Mouse (Mus musculus) stomach, postnatal 0 days (tissue): ENCODE data around the gene Tnk1. TPM values are rescaled to one million over a fixed set of nuclear protein-coding genes. Genes with fewer than 3 reads are reported as not detected.

Experiments used
- ATAC-seq: fragments of 200-750 bp; cut with Nextera tagmentation; 2 replicates; pipeline ENCODE4 v1.8.0; 2017; ENCODE audit not compliant: low FRiP score, low TSS enrichment
- DNase-seq: peaks from one replicate; pipeline ENCODE4 v3.0.0-alpha.2; 2016; ENCODE audit warnings: low spot score
- H3K27ac ChIP-seq: fragments of 300-500 bp; sonication (generic); replicated peaks from 2 replicates; pipeline ENCODE4 v1.5.1; 2014; ENCODE audit warnings: mild to moderate bottlenecking, control low read depth
- H3K27me3 ChIP-seq: fragments of 300-500 bp; sonication (generic); 2 replicates; pipeline ENCODE4 v1.6.1; 2014; ENCODE audit warnings: low read length; ENCODE audit not compliant: control insufficient read depth, insufficient read depth
- H3K36me3 ChIP-seq: fragments of 300-500 bp; sonication (generic); 2 replicates; pipeline ENCODE4 v1.6.1; 2014; ENCODE audit warnings: low read length, mixed read lengths; ENCODE audit not compliant: control insufficient read depth, insufficient read depth
- H3K4me1 ChIP-seq: fragments of 300-500 bp; sonication (generic); replicated peaks from 2 replicates; pipeline ENCODE4 v1.6.1; 2014; ENCODE audit warnings: antibody characterized with exemption; ENCODE audit not compliant: control insufficient read depth, insufficient read depth
- H3K4me2 ChIP-seq: fragments of 300-500 bp; sonication (generic); replicated peaks from 2 replicates; pipeline ENCODE4 v1.6.1; 2014; ENCODE audit warnings: low read depth, mild to moderate bottlenecking, control low read depth, moderate library complexity
- H3K4me3 ChIP-seq: fragments of 300-500 bp; sonication (generic); 2 replicates; pipeline ENCODE4 v1.5.1; 2014; ENCODE audit warnings: low read depth, low read length, control low read depth
- H3K9ac ChIP-seq: fragments of 300-500 bp; sonication (generic); 2 replicates; pipeline ENCODE4 v1.6.1; 2014; ENCODE audit warnings: mild to moderate bottlenecking, low read length, control low read depth, mixed read lengths
- H3K9me3 ChIP-seq: fragments of 300-500 bp; sonication (generic); 2 replicates; pipeline ENCODE4 v1.6.1; 2016; ENCODE audit warnings: low read length; ENCODE audit not compliant: control insufficient read depth
- CTCF ChIP-seq: IDR thresholded peaks from 2 replicates; pipeline ENCODE4 v1.5.1; 2016; ENCODE audit warnings: antibody characterized with exemption, low read depth, mild to moderate bottlenecking, moderate library complexity
- EP300 ChIP-seq: optimal IDR thresholded peaks from 2 replicates; pipeline ENCODE3; 2016; ENCODE audit warnings: antibody characterized with exemption
- WGBS: fragments of 180-500 bp; shearing (Covaris S2); extraction: QIAGEN DNeasy Blood & Tissue Kit; methylation state at CpG from one replicate; pipeline ENCODE4 v1.1.7; 2014; 5-methylcytosine and 5-hydroxymethylcytosine counted together
- polyA plus RNA-seq: library from polyadenylated mRNA; unstranded; fragments of >200 nt; fragmentation: Nextera tagmentation; extraction: Ambion mirVana; gene quantifications from 2 replicates; pipeline ENCODE4 v1.2.1, GENCODE M21; 2015

Tnk1 gene
- polyA plus RNA-seq, 1 experiment from 2014 or later, result 12.3 TPM

DNA sequence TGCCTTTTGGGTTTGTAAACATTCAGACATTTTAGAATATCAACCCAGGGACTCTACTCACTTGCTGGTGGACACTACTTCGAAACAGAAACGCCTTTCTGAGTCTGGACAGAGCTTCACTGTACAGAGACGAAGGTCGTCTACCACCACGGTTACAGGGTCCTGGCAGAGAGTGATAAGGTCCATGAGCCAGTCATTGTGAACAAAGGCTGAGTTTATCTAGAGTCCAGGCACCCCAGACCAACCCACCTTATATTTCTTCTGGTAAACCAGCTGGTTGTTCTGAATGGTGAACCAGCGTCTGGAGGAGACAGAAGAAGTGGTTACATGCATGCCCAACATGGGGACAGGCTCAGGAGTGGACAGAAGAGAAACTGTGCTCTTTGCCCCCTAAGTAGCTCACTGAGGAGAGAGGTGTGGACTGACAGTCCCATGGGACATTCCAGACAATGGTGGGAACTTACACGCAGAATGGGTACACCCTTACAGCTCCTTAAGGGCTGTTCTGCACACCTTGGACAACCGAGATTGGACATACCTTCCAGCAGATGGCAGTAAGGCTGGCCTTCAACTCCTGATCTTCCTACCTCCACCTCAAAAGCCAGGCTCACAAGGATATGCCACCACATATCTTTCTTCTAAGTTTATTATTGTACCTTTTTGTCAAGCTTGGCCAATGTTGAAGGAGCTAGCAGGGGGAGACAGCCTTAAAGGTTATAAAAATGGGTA, 28.5 kb upstream of the Tnk1 start:
- H3K27ac ChIP-seq, result no peak overlapping the region
- no peaks in the 10 kb centered on the region for H3K36me3 ChIP-seq
- ATAC-seq (0 out of 2 replicates have a peak, but pooled peaks have one; percentile 31), DNase-seq (peak; percentile 57)
- H3K4me2 ChIP-seq, result no peak overlapping the region
- WGBS, result 56% methylated on average over 8 of the region's 8 CpGs
- H3K4me3 ChIP-seq, result no peak overlapping the region
- H3K9ac ChIP-seq, result no peak overlapping the region
- no peaks in the 10 kb centered on the region for H3K9me3 ChIP-seq
- TF ChIP-seq CTCF (peak; percentile 82), EP300 (no peak)
- no peaks in the 10 kb centered on the region for H3K27me3 ChIP-seq
- H3K4me1 ChIP-seq, result no peaks in the 10 kb centered on the region

- no peak for TF ChIP-seq EP300
- no peak for TF ChIP-seq CTCF
- DNase-seq, result no peak
- 81% methylated on average over 8 of the region's 8 CpGs for WGBS
- Histone ChIP-seq H3K9me3 (no peaks in the 10 kb centered on the region), H3K4me1 (no peaks in the 10 kb centered on the region; the same call in none of the 2 replicates), H3K36me3 (no peaks in the 10 kb centered on the region), H3K27ac (peak overlapping the region; percentile 45), H3K4me2 (no peak overlapping the region), H3K4me3 (no peak overlapping the region), H3K27me3 (no peaks in the 10 kb centered on the region), H3K9ac (no peak overlapping the region)
- no peak for ATAC-seq
Measured at GRCm38 (mm10) chr11:69884663-69885062, 26.1 kb upstream of the Tnk1 start.

DNA sequence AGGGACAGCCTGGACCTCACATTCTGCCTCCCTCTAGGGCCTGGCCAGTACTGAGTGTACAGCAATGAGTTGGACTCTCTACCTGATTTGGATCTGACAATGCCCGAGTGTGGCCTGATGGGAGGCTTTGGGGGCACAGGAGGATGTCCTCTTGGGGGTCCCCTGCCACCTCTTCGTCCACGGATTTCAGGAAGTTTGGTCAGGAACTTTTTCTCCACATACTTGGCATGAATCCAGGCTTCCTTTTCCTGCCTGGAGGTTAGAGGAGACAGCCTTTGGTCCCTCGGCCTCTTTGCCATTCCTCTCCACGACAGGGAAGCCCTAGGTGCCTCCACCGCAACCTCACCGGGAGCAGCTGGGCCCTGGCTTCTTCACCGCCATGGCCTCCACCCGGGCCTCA, 25.7 kb upstream of the Tnk1 start:
- no peaks in the 10 kb centered on the region for H3K27me3 ChIP-seq
- no peak overlapping the region for H3K9ac ChIP-seq
- no peak for ATAC-seq
- TF ChIP-seq EP300 (no peak), CTCF (no peak)
- WGBS, result 60% methylated on average over 9 of the region's 9 CpGs
- DNase-seq, result no peak
- no peaks in the 10 kb centered on the region for H3K9me3 ChIP-seq
- no peak overlapping the region for H3K4me2 ChIP-seq
- no peaks in the 10 kb centered on the region for H3K36me3 ChIP-seq
- peak overlapping the region; percentile 45 for H3K27ac ChIP-seq
- H3K4me3 ChIP-seq, result no peak overlapping the region
- H3K4me1 ChIP-seq, result peaks cover 1% of the 10 kb centered on the region

- no peak for ATAC-seq
- 68% methylated on average over 8 of the region's 8 CpGs for WGBS
- no peak overlapping the region for H3K9ac ChIP-seq
- H3K27ac ChIP-seq, result 0 out of 2 replicates have a peak overlapping the region, but pooled peaks have one; percentile 45
- H3K27me3 ChIP-seq, result no peaks in the 10 kb centered on the region
- TF ChIP-seq EP300 (no peak), CTCF (no peak)
- no peaks in the 10 kb centered on the region for H3K36me3 ChIP-seq
- no peak for DNase-seq
- no peak overlapping the region for H3K4me2 ChIP-seq
- H3K9me3 ChIP-seq, result no peaks in the 10 kb centered on the region
- H3K4me3 ChIP-seq, result no peak overlapping the region
- peaks cover 6% of the 10 kb centered on the region for H3K4me1 ChIP-seq
Measured at GRCm38 (mm10) chr11:69883527-69884151, 25.1 kb upstream of the Tnk1 start.

DNA sequence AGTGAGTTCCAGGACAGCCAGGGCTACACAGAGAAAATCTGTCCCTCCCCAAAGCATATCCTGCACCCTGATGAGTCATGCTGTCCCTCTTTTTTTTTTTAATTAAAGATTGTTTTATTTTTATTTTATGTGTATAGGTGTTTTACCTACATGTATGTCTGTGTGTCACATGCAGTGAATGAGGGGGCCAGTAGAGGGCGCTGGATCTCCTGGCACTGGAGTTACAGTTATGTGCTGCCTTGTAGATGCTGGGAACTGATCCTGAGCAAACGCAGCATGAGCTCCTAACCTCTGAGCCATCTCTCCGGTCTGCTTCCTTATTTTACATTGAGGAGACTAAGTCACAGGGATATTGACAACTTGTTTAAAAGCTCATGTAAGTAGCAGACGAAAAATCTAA, 24.5 kb upstream of the Tnk1 start:
- TF ChIP-seq EP300, result no peak
- TF ChIP-seq CTCF, result peak; percentile 65
- no peaks in the 10 kb centered on the region for H3K27me3 ChIP-seq
- no peaks in the 10 kb centered on the region for H3K36me3 ChIP-seq
- no peak overlapping the region for H3K9ac ChIP-seq
- DNase-seq, result peak; percentile 53
- no peak overlapping the region for H3K4me2 ChIP-seq
- WGBS, result 66% methylated on average over 4 of the region's 4 CpGs
- H3K4me1 ChIP-seq, result peaks cover 6% of the 10 kb centered on the region
- ATAC-seq, result no peak
- no peak overlapping the region for H3K27ac ChIP-seq
- H3K4me3 ChIP-seq, result no peak overlapping the region
- H3K9me3 ChIP-seq, result no peaks in the 10 kb centered on the region
